Comparison of ENCODE assay signal across 8 mouse cellular contexts in the genomic region with DNA sequence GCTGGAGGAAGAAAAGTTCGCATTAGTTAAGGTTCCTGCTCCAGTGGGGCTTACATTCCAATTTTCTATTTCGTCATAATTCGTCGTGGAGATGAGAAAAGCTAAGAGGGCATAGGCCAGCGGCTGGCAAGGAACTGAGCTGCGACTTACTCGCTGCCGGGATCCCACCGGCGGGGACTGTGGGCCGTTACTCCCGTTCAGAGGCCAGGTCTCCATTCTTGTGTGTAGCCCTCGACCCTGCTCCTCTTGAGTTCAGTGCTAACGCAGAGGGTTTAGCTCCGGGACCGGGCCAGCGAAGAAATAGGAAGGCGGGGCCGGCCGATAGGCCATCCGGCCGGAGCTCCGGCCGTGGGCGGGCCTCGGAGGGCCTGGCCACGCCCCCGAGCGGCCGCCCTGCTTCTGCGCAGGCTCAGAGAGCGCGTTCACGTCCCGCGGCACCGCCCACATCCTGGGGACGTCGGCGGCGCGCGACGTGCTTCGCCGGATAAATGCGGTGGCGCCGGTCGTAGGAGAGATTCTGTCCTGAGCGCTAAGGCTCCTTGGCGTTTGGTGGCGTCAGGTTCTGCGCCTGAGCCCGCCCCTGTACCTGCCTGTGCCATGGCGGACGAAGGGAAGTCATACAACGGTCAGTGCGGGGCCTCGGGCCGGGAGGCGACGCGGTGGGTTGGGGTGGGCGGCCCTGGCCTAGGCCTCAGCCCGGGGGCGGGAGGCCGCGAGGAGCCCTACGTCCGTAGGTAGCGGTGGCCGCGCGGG. TPM values are rescaled to one million over a fixed set of nuclear protein-coding genes. Genes with fewer than 3 reads are reported as not detected.
DNase-seq lines count a peak whose midpoint lies in the region; ATAC-seq and TF ChIP-seq lines count a peak whose summit lies in the region.

A gene (plus strand): TSS at position 439 of the 753 bp plus-strand sequence.

- H3K36me3 ChIP-seq in hindbrain, embryonic 14.5 days (replicated peaks; ENCODE audit: control insufficient read depth, insufficient read depth), result peaks cover 39% of the 10 kb centered on the region

- DNase-seq in Patski (ENCODE audit: low read depth, low spot score), result peak; percentile 44
- peak; percentile 97 for DNase-seq in cerebellum, postnatal 14 days
- peak; percentile 81 to 85 for DNase-seq in frontal cortex, postnatal 25 days (ENCODE audit: low spot score in 2 of 2)
- DNase-seq in hindbrain, embryonic 14.5 days (ENCODE audit: low spot score), result peak; percentile 96
- peak; percentile 87 for DNase-seq in left cerebral cortex, adult 11 months (ENCODE audit: low spot score)
- DNase-seq in lung, postnatal 4 days, result peak; percentile 95
- DNase-seq in retina, postnatal 7 days (ENCODE audit: low read depth, low spot score), result peak; percentile 90
- DNase-seq in urinary bladder, adult 2 months (ENCODE audit: low spot score), result peak; percentile 91

- peak; percentile 94 for ATAC-seq in Patski
- ATAC-seq in hindbrain, embryonic 14.5 days (ENCODE audit: low FRiP score), result peak; percentile 95

- POLR2A ChIA-PET in Patski (lab: Charles Lee), result interaction anchor here (1.0 to 2.8 kb wide), 5 partner anchors 9 to 48 kb away, joined by 3 to 11 read pairs (median 4); a partner anchor contains a TSS

- no peak for TF ChIP-seq CTCF in Patski (IDR thresholded peaks at IDR 0.05)

- in situ Hi-C loops in Patski (cut with MboI; ENCODE audit: low pct_unique_long_range_greater_than_20kb), result no loop called here

- peak within 1 kb of the TSS; percentile 95 for H3K9ac ChIP-seq in hindbrain, embryonic 14.5 days

- H3K27me3 ChIP-seq in Patski, result no peaks in the 10 kb centered on the region
- no peaks in the 10 kb centered on the region for H3K27me3 ChIP-seq in hindbrain, embryonic 14.5 days (ENCODE audit: control insufficient read depth, insufficient read depth, low read length)

- peak within 1 kb of the TSS; percentile 84 for H3K4me3 ChIP-seq in hindbrain, embryonic 14.5 days (replicated peaks; ENCODE audit: low read length)

- H3K4me1 ChIP-seq in hindbrain, embryonic 14.5 days (replicated peaks; ENCODE audit: control insufficient read depth, insufficient read depth, low read length), result peaks cover 28% of the 10 kb centered on the region

- WGBS in hindbrain, embryonic 14.5 days, result under 1% methylated on average over 75 of the region's 75 CpGs

- H3K27ac ChIP-seq in hindbrain, embryonic 14.5 days, result peak within 1 kb of the TSS; percentile 85

- CTCF ChIA-PET in Patski (lab: Charles Lee), result interaction anchor here (0.8 to 1.7 kb wide), 5 partner anchors 9 to 50 kb away, joined by 3 to 4 read pairs (median 3); no protein-coding TSS in a partner anchor

- peak within 1 kb of the TSS; percentile 90 for H3K4me2 ChIP-seq in hindbrain, embryonic 14.5 days (replicated peaks)

- no peaks in the 10 kb centered on the region for H3K9me3 ChIP-seq in hindbrain, embryonic 14.5 days (ENCODE audit: control insufficient read depth, low read length)

RNA-seq across cellular contexts. Expression of the gene that starts here (rescaled TPM):
- polyA plus RNA-seq in Patski (2021), result 164 TPM
- 120 and 125 TPM in 2 replicates for polyA plus RNA-seq in hindbrain, embryonic 14.5 days (2014; fragmentation: Nextera tagmentation; extraction: Ambion mirVana)
- 196 and 275 TPM in 2 replicates for polyA plus RNA-seq in urinary bladder, adult 2 months (2012; rRNA removed)

Comparison
In these comparisons a context has a peak if more than half of its experiments do, and no peak if none do; other contexts are left out.
1. Peak in every context shown above with its lines: DNase-seq, ATAC-seq, H3K4me3 ChIP-seq and H3K27ac ChIP-seq.
2. DNase-seq: peak in every context shown above with its lines; median percentile 97 in cerebellum, postnatal 14 days; 96 in hindbrain, embryonic 14.5 days; 95 in lung, postnatal 4 days; 91 in urinary bladder, adult 2 months; 90 in retina, postnatal 7 days; 87 in left cerebral cortex, adult 11 months; 83 in frontal cortex, postnatal 25 days; 44 in Patski.